ENCODE assay signal across 8 mouse cellular contexts in genomic region chr9:107296041-107296440, GRCm38 (mm10). TPM values are rescaled to one million over a fixed set of nuclear protein-coding genes. Genes with fewer than 3 reads are reported as not detected.
A peak's percentile ranks its signal among the peaks of the same experiment; 100 is the strongest.
DNase-seq lines count a peak whose midpoint lies in the region; ATAC-seq and TF ChIP-seq lines count a peak whose summit lies in the region.

No protein-coding gene starts in this region.

- H3K4me2 ChIP-seq in lung, embryonic 14.5 days = peak overlapping the region; percentile 98
- peak overlapping the region; percentile 92 for H3K4me2 ChIP-seq in limb, embryonic 14.5 days (replicated peaks; ENCODE audit: low read depth, low read length, severe bottlenecking)
- peak overlapping the region; percentile 92 for H3K4me2 ChIP-seq in neural tube, embryonic 15.5 days

- H3K4me1 ChIP-seq in lung, embryonic 14.5 days (ENCODE audit: insufficient read depth) = peaks cover 12% of the 10 kb centered on the region; the same call in 1 of the 2 replicates
- peaks cover 12% of the 10 kb centered on the region for H3K4me1 ChIP-seq in limb, embryonic 14.5 days (ENCODE audit: control insufficient read depth, insufficient read depth, low read length)
- H3K4me1 ChIP-seq in neural tube, embryonic 15.5 days = peaks cover 25% of the 10 kb centered on the region

- H3K9me3 ChIP-seq in lung, embryonic 14.5 days (ENCODE audit: low read depth, low read length) = no peaks in the 10 kb centered on the region
- no peaks in the 10 kb centered on the region for H3K9me3 ChIP-seq in limb, embryonic 14.5 days (ENCODE audit: control insufficient read depth, low read length)
- H3K9me3 ChIP-seq in neural tube, embryonic 15.5 days (replicated peaks) = no peaks in the 10 kb centered on the region

- no peak for TF ChIP-seq CTCF in lung, embryonic 14.5 days (IDR thresholded peaks at IDR 0.05; ENCODE audit: low read depth)

- no peaks in the 10 kb centered on the region for H3K27me3 ChIP-seq in lung, embryonic 14.5 days (ENCODE audit: insufficient read depth, low read length)
- H3K27me3 ChIP-seq in limb, embryonic 14.5 days (ENCODE audit: control insufficient read depth, insufficient read depth, low read length) = no peaks in the 10 kb centered on the region
- peaks cover 22% of the 10 kb centered on the region for H3K27me3 ChIP-seq in neural tube, embryonic 15.5 days (replicated peaks)

- H3K9ac ChIP-seq in lung, embryonic 14.5 days = peak overlapping the region; percentile 46; the same call in 1 of the 2 replicates
- H3K9ac ChIP-seq in limb, embryonic 14.5 days (ENCODE audit: low read depth, low read length, severe bottlenecking) = peak overlapping the region; percentile 75
- peak overlapping the region; percentile 40 for H3K9ac ChIP-seq in neural tube, embryonic 15.5 days (replicated peaks)

- peaks cover 12% of the 10 kb centered on the region for H3K36me3 ChIP-seq in lung, embryonic 14.5 days (ENCODE audit: insufficient read depth)
- H3K36me3 ChIP-seq in limb, embryonic 14.5 days (ENCODE audit: control insufficient read depth, insufficient read depth, low read length) = peaks cover 9% of the 10 kb centered on the region
- peaks cover 9% of the 10 kb centered on the region for H3K36me3 ChIP-seq in neural tube, embryonic 15.5 days

- DNase-seq in lung, embryonic 14.5 days = no peak
- no peak for DNase-seq in lung, postnatal 14 days
- DNase-seq in limb, embryonic 14.5 days (ENCODE audit: low spot score) = no peak
- DNase-seq in adrenal gland, adult 8-10 months = no peak
- DNase-seq in adrenal gland, adult 2 months = no peak
- DNase-seq in embryo, embryonic 10.5 days (ENCODE audit: low spot score) = no peak

- peak overlapping the region; percentile 62 for H3K4me3 ChIP-seq in lung, embryonic 14.5 days (ENCODE audit: low read depth, low read length)
- H3K4me3 ChIP-seq in limb, embryonic 14.5 days (replicated peaks; ENCODE audit: low read length) = peak overlapping the region; percentile 69
- H3K4me3 ChIP-seq in neural tube, embryonic 15.5 days (replicated peaks) = peak overlapping the region; percentile 56

- under 1% methylated on average over 13 of the region's 14 CpGs for WGBS in lung, embryonic 14.5 days
- 5% methylated on average over 14 of the region's 14 CpGs for WGBS in limb, embryonic 14.5 days
- 9% methylated on average over 14 of the region's 14 CpGs for WGBS in neural tube, embryonic 15.5 days

- TF ChIP-seq POLR2A in limb, embryonic 14.5 days (IDR thresholded peaks at IDR 0.05; ENCODE audit: borderline replicate concordance, extremely low read depth, insufficient read depth, insufficient read length) = no peak

- ATAC-seq in lung, embryonic 14.5 days (ENCODE audit: insufficient read depth) = peak; percentile 50
- ATAC-seq in erythroblast, adult 5-6 weeks (replicated peaks; ENCODE audit: low FRiP score, poor library complexity, severe bottlenecking) = peak; percentile 24
- ATAC-seq in limb, embryonic 14.5 days (ENCODE audit: low FRiP score, low read depth) = peak; percentile 47
- peak; percentile 32; the same call in 1 of the 2 replicates for ATAC-seq in neural tube, embryonic 15.5 days (ENCODE audit: low FRiP score)

- peak overlapping the region; percentile 71 for H3K27ac ChIP-seq in lung, embryonic 14.5 days (ENCODE audit: low read depth)
- H3K27ac ChIP-seq in limb, embryonic 14.5 days (replicated peaks; ENCODE audit: low read depth, low read length) = 0 out of 2 replicates have a peak overlapping the region, but pooled peaks have one; percentile 10
- H3K27ac ChIP-seq in neural tube, embryonic 15.5 days (replicated peaks) = no peak overlapping the region

RNA-seq across cellular contexts. Expression of gene Cish, which starts 0.2 kb away (rescaled TPM):
- polyA plus RNA-seq in lung, embryonic 14.5 days (2014; fragmentation: Nextera tagmentation; extraction: Ambion mirVana) = 8.5 and 9.2 TPM in 2 replicates
- 2.1 and 7.9 TPM in 2 replicates for total RNA-seq in erythroblast, adult 5-6 weeks (2015; ENCODE audit: low replicate concordance)
- 2.0 and 4.7 TPM in 2 replicates for total RNA-seq in erythroblast, adult 5-6 weeks (2017; ENCODE audit: low replicate concordance)
- polyA plus RNA-seq in limb, embryonic 14.5 days (2012; rRNA removed) = 8.4 and 12.1 TPM in 2 replicates
- 5.1 and 5.6 TPM in 2 replicates for polyA plus RNA-seq in limb, embryonic 14.5 days (2014; fragmentation: Nextera tagmentation; extraction: Ambion mirVana)
- 12.6 and 15.5 TPM in 2 replicates for polyA plus RNA-seq in neural tube, embryonic 15.5 days (2015; fragmentation: Nextera tagmentation; extraction: Ambion mirVana)
- 10 to 100 TPM in 1 of 4 experiments, 1 to 10 TPM in 3; 4.1 to 62.8 (median 6.5) TPM for total RNA-seq in adrenal gland, adult 8-10 months (2022)
- total RNA-seq in adrenal gland, adult 2 months (2021) = 10 to 100 TPM; 13.9 to 18.6 TPM
- polyA plus RNA-seq in adrenal gland, adult 2 months (2012; rRNA removed) = 33.3 and 34.8 TPM in 2 replicates

RNA-seq across cellular contexts. Expression of gene Mapkapk3, which starts 6.4 kb away (rescaled TPM):
- polyA plus RNA-seq in lung, embryonic 14.5 days (2014; fragmentation: Nextera tagmentation; extraction: Ambion mirVana) = 7.8 and 8.3 TPM in 2 replicates
- 10.8 and 25.3 TPM in 2 replicates for total RNA-seq in erythroblast, adult 5-6 weeks (2015; ENCODE audit: low replicate concordance)
- 25.1 and 41.4 TPM in 2 replicates for total RNA-seq in erythroblast, adult 5-6 weeks (2017; ENCODE audit: low replicate concordance)
- polyA plus RNA-seq in limb, embryonic 14.5 days (2012; rRNA removed) = 8.3 and 9.7 TPM in 2 replicates
- 12.7 and 15.2 TPM in 2 replicates for polyA plus RNA-seq in limb, embryonic 14.5 days (2014; fragmentation: Nextera tagmentation; extraction: Ambion mirVana)
- 2.2 and 9.4 TPM in 2 replicates for polyA plus RNA-seq in neural tube, embryonic 15.5 days (2015; fragmentation: Nextera tagmentation; extraction: Ambion mirVana)
- total RNA-seq in adrenal gland, adult 8-10 months (2022) = 10 to 100 TPM; 32.7 to 41.4 (median 34.9) TPM
- 10 to 100 TPM; 27.9 to 69.9 TPM for total RNA-seq in adrenal gland, adult 2 months (2021)
- 30.9 and 41.7 TPM in 2 replicates for polyA plus RNA-seq in adrenal gland, adult 2 months (2012; rRNA removed)

RNA-seq across cellular contexts. Expression of gene Hemk1, which starts 42.1 kb away (rescaled TPM):
- polyA plus RNA-seq in lung, embryonic 14.5 days (2014; fragmentation: Nextera tagmentation; extraction: Ambion mirVana) = 9.8 and 11.3 TPM in 2 replicates
- 2.7 TPM in 1 of 2 replicates, not detected in the other for total RNA-seq in erythroblast, adult 5-6 weeks (2015; ENCODE audit: low replicate concordance)
- total RNA-seq in erythroblast, adult 5-6 weeks (2017; ENCODE audit: low replicate concordance) = 0.94 and 5.2 TPM in 2 replicates
- polyA plus RNA-seq in limb, embryonic 14.5 days (2012; rRNA removed) = 24.9 and 32.9 TPM in 2 replicates
- 12.2 and 12.8 TPM in 2 replicates for polyA plus RNA-seq in limb, embryonic 14.5 days (2014; fragmentation: Nextera tagmentation; extraction: Ambion mirVana)
- 16.3 and 18.2 TPM in 2 replicates for polyA plus RNA-seq in neural tube, embryonic 15.5 days (2015; fragmentation: Nextera tagmentation; extraction: Ambion mirVana)
- 10 to 100 TPM; 11.6 to 19.6 (median 17.9) TPM for total RNA-seq in adrenal gland, adult 8-10 months (2022)
- 10 to 100 TPM; 17.5 to 17.7 TPM for total RNA-seq in adrenal gland, adult 2 months (2021)
- 23.5 and 25.5 TPM in 2 replicates for polyA plus RNA-seq in adrenal gland, adult 2 months (2012; rRNA removed)

RNA-seq across cellular contexts. Expression of gene 6430571L13Rik, which starts 44.4 kb away (rescaled TPM):
- 0.27 and 0.28 TPM in 2 replicates for polyA plus RNA-seq in lung, embryonic 14.5 days (2014; fragmentation: Nextera tagmentation; extraction: Ambion mirVana)
- not detected in 2 replicates for total RNA-seq in erythroblast, adult 5-6 weeks (2015; ENCODE audit: low replicate concordance)
- total RNA-seq in erythroblast, adult 5-6 weeks (2017; ENCODE audit: low replicate concordance) = not detected in 2 replicates
- 1.0 and 1.1 TPM in 2 replicates for polyA plus RNA-seq in limb, embryonic 14.5 days (2012; rRNA removed)
- 0.39 and 0.56 TPM in 2 replicates for polyA plus RNA-seq in limb, embryonic 14.5 days (2014; fragmentation: Nextera tagmentation; extraction: Ambion mirVana)
- polyA plus RNA-seq in neural tube, embryonic 15.5 days (2015; fragmentation: Nextera tagmentation; extraction: Ambion mirVana) = 7.8 and 9.1 TPM in 2 replicates
- total RNA-seq in adrenal gland, adult 8-10 months (2022) = 1 to 10 TPM; 1.0 to 1.6 (median 1.3) TPM
- total RNA-seq in adrenal gland, adult 2 months (2021) = 1 to 10 TPM in 1 of 2 experiments, under 1 TPM in 1; 0.69 to 1.9 TPM
- 1.3 and 1.4 TPM in 2 replicates for polyA plus RNA-seq in adrenal gland, adult 2 months (2012; rRNA removed)
